Mouse (Mus musculus): ENCODE results near the gene Gm7356. TPM values are rescaled to one million over a fixed set of nuclear protein-coding genes. Genes with fewer than 3 reads are reported as not detected.
"Not testable (repeated sequence)": the region's sequence is repeated elsewhere in the genome, so short reads cannot be mapped to it uniquely, and the experiment has no call there.

Gene Gm7356
- not detected in 2 replicates for polyA plus RNA-seq (2015; fragmentation: Nextera tagmentation; extraction: Ambion mirVana)

GRCm38 (mm10) chr17:14003604-14004003 lies at the start of gene Gm7356:
Gene Gm7356 (minus strand): TSS chr17:14003704.
- ATAC-seq; H3K9me3 ChIP-seq (replicated peaks); H3K27ac ChIP-seq; H3K4me2 ChIP-seq; H3K9ac ChIP-seq; H3K27me3 ChIP-seq; H3K4me1 ChIP-seq; H3K4me3 ChIP-seq; H3K36me3 ChIP-seq (ENCODE audit: poor library complexity, severe bottlenecking): not testable (repeated sequence)
- WGBS = 81% methylated on average over 4 of the region's 4 CpGs

GRCm38 (mm10) chr17:14041880-14042279 lies 38.4 kb upstream of the Gm7356 start:
- H3K4me1 ChIP-seq; H3K4me2 ChIP-seq; H3K9me3 ChIP-seq (replicated peaks); H3K9ac ChIP-seq; H3K4me3 ChIP-seq; ATAC-seq; H3K27ac ChIP-seq; H3K27me3 ChIP-seq; H3K36me3 ChIP-seq (ENCODE audit: poor library complexity, severe bottlenecking): not testable (repeated sequence)
- WGBS = 67% methylated on average over 1 of the region's 2 CpGs

GRCm38 (mm10) chr17:14037012-14037411 lies 33.5 kb upstream of the Gm7356 start:
- not testable (repeated sequence) for H3K27me3 ChIP-seq; H3K4me2 ChIP-seq; H3K4me1 ChIP-seq; H3K9me3 ChIP-seq (replicated peaks); H3K27ac ChIP-seq; H3K4me3 ChIP-seq; ATAC-seq; H3K9ac ChIP-seq; H3K36me3 ChIP-seq (ENCODE audit: poor library complexity, severe bottlenecking)
- WGBS = 71% methylated on average over 1 of the region's 2 CpGs

GRCm38 (mm10) chr17:14036113-14036512 lies 32.6 kb upstream of the Gm7356 start:
- H3K27ac ChIP-seq; H3K4me3 ChIP-seq; ATAC-seq; H3K9me3 ChIP-seq (replicated peaks); H3K27me3 ChIP-seq; H3K36me3 ChIP-seq (ENCODE audit: poor library complexity, severe bottlenecking); H3K4me1 ChIP-seq; H3K4me2 ChIP-seq; H3K9ac ChIP-seq: not testable (repeated sequence)
- WGBS = 70% methylated on average over 4 of the region's 4 CpGs

- H3K27ac ChIP-seq; H3K27me3 ChIP-seq; ATAC-seq; H3K9ac ChIP-seq; H3K4me2 ChIP-seq; H3K36me3 ChIP-seq (ENCODE audit: poor library complexity, severe bottlenecking); H3K4me1 ChIP-seq; H3K9me3 ChIP-seq (replicated peaks); H3K4me3 ChIP-seq: not testable (repeated sequence)
- 56% methylated on average over 2 of the region's 2 CpGs for WGBS
Measured at GRCm38 (mm10) chr17:13993425-13993824, 10.1 kb downstream of the Gm7356 start.

GRCm38 (mm10) chr17:13987690-13988089 lies 15.8 kb downstream of the Gm7356 start:
- H3K4me1 ChIP-seq = no peaks in the 10 kb centered on the region
- no peak overlapping the region for H3K27ac ChIP-seq
- no peak for ATAC-seq
- no peak overlapping the region for H3K9ac ChIP-seq
- no peak overlapping the region for H3K4me2 ChIP-seq
- H3K4me3 ChIP-seq = no peak overlapping the region
- H3K9me3 ChIP-seq (replicated peaks) = no peaks in the 10 kb centered on the region
- 96% methylated on average over 1 of the region's 1 CpGs for WGBS
- H3K27me3 ChIP-seq = no peaks in the 10 kb centered on the region
- H3K36me3 ChIP-seq (ENCODE audit: poor library complexity, severe bottlenecking) = no peaks in the 10 kb centered on the region

- not testable (repeated sequence) for H3K9me3 ChIP-seq (replicated peaks); H3K4me1 ChIP-seq; H3K27me3 ChIP-seq; H3K27ac ChIP-seq; H3K4me2 ChIP-seq; ATAC-seq; H3K36me3 ChIP-seq (ENCODE audit: poor library complexity, severe bottlenecking); H3K9ac ChIP-seq; H3K4me3 ChIP-seq
- WGBS = 93% methylated on average over 4 of the region's 5 CpGs
Measured at GRCm38 (mm10) chr17:13970796-13971195, 32.7 kb downstream of the Gm7356 start.

- not testable (repeated sequence) for H3K4me3 ChIP-seq; H3K9me3 ChIP-seq (replicated peaks); H3K36me3 ChIP-seq (ENCODE audit: poor library complexity, severe bottlenecking); H3K4me1 ChIP-seq; H3K27ac ChIP-seq; H3K9ac ChIP-seq; ATAC-seq; H3K27me3 ChIP-seq; H3K4me2 ChIP-seq
- 89% methylated on average over 1 of the region's 2 CpGs for WGBS
Measured at GRCm38 (mm10) chr17:13969917-13970316, 33.6 kb downstream of the Gm7356 start.

GRCm38 (mm10) chr17:13965048-13965447 lies 38.5 kb downstream of the Gm7356 start:
- not testable (repeated sequence) for H3K4me2 ChIP-seq; H3K9me3 ChIP-seq (replicated peaks); H3K4me3 ChIP-seq; ATAC-seq; H3K9ac ChIP-seq; H3K27me3 ChIP-seq; H3K36me3 ChIP-seq (ENCODE audit: poor library complexity, severe bottlenecking); H3K27ac ChIP-seq; H3K4me1 ChIP-seq
- 26% methylated on average over 1 of the region's 2 CpGs for WGBS

GRCm38 (mm10) chr17:13962245-13962644 lies 41.3 kb downstream of the Gm7356 start:
- H3K27me3 ChIP-seq; H3K9me3 ChIP-seq (replicated peaks); H3K9ac ChIP-seq; H3K4me2 ChIP-seq; H3K27ac ChIP-seq; H3K4me3 ChIP-seq; H3K4me1 ChIP-seq; ATAC-seq; H3K36me3 ChIP-seq (ENCODE audit: poor library complexity, severe bottlenecking): not testable (repeated sequence)
- WGBS = 87% methylated on average over 3 of the region's 3 CpGs

GRCm38 (mm10) chr17:13958129-13958528 lies 45.4 kb downstream of the Gm7356 start:
- H3K4me2 ChIP-seq; H3K9ac ChIP-seq; H3K27ac ChIP-seq; ATAC-seq; H3K27me3 ChIP-seq; H3K4me3 ChIP-seq; H3K4me1 ChIP-seq; H3K36me3 ChIP-seq (ENCODE audit: poor library complexity, severe bottlenecking); H3K9me3 ChIP-seq (replicated peaks): not testable (repeated sequence)
- WGBS = 54% methylated on average over 1 of the region's 2 CpGs

GRCm38 (mm10) chr17:13951570-13951969 lies 51.9 kb downstream of the Gm7356 start:
- not testable (repeated sequence) for H3K27ac ChIP-seq; H3K4me2 ChIP-seq; H3K9me3 ChIP-seq (replicated peaks); ATAC-seq; H3K4me1 ChIP-seq; H3K9ac ChIP-seq; H3K27me3 ChIP-seq; H3K36me3 ChIP-seq (ENCODE audit: poor library complexity, severe bottlenecking); H3K4me3 ChIP-seq
- WGBS = 89% methylated on average over 1 of the region's 1 CpGs

Measured in forebrain, embryonic 13.5 days (tissue).